27 mouse cellular contexts compared by ENCODE assay signal in genomic region chr2:153974582-153974981, GRCm38 (mm10). TPM values are rescaled to one million over a fixed set of nuclear protein-coding genes. Genes with fewer than 3 reads are reported as not detected.
A peak's percentile ranks its signal among the peaks of the same experiment; 100 is the strongest.
DNase-seq lines count a peak whose midpoint lies in the region; ATAC-seq and TF ChIP-seq lines count a peak whose summit lies in the region.
"Had no signal": no experiment of that assay in that cellular context is flagged by ENCODE, and none has a peak within 500 bp of the region (broad histone marks: within the 10 kb centered on the region; RNA-seq: fewer than 3 reads in every experiment).

Bpifa6 (plus strand) TSS chr2:153974945.

- WGBS in embryonic facial prominence, embryonic 11.5 days: 58% methylated on average over 5 of the region's 5 CpGs
- WGBS in embryonic facial prominence, embryonic 10.5 days: 63% methylated on average over 5 of the region's 5 CpGs
- 59% methylated on average over 5 of the region's 5 CpGs for WGBS in stomach, postnatal 0 days

- no peak within 1 kb of the TSS for H3K4me3 ChIP-seq in embryonic facial prominence, embryonic 11.5 days (ENCODE audit: low read depth, low read length)
- H3K4me3 ChIP-seq in embryonic facial prominence, embryonic 10.5 days: no peak within 1 kb of the TSS
- H3K4me3 ChIP-seq in stomach, postnatal 0 days (ENCODE audit: low read depth, low read length): no peak within 1 kb of the TSS

- no peak for ATAC-seq in embryonic facial prominence, embryonic 11.5 days (replicated peaks; ENCODE audit: insufficient number of reproducible peaks, low FRiP score, low TSS enrichment, low read depth)
- ATAC-seq in stomach, postnatal 0 days (ENCODE audit: low FRiP score, low TSS enrichment): peak; percentile 59; the same call in 1 of the 2 replicates
- ATAC-seq: activated CD4-positive, CD25-positive, alpha-beta regulatory T cell, adult 4 months; CD4-positive, CD25-positive, alpha-beta regulatory T cell, adult 4 months; Patski had no signal

- H3K9ac ChIP-seq in embryonic facial prominence, embryonic 11.5 days (replicated peaks; ENCODE audit: low read length): no peak within 1 kb of the TSS
- no peak within 1 kb of the TSS for H3K9ac ChIP-seq in stomach, postnatal 0 days (ENCODE audit: low read length)

- H3K9me3 ChIP-seq in embryonic facial prominence, embryonic 11.5 days (replicated peaks; ENCODE audit: control insufficient read depth, low read length): no peaks in the 10 kb centered on the region
- H3K9me3 ChIP-seq in embryonic facial prominence, embryonic 10.5 days: no peaks in the 10 kb centered on the region
- no peaks in the 10 kb centered on the region for H3K9me3 ChIP-seq in stomach, postnatal 0 days (ENCODE audit: control insufficient read depth, low read length)
- H3K9me3 ChIP-seq: G1E had no signal

- intact Hi-C loops in heart, postnatal 10 days (cut with DNase I): no loop called here
- intact Hi-C loops in gastrocnemius, postnatal 14 days (cut with DNase I; ENCODE audit: low total_unique reads): no loop called here

- TF ChIP-seq CTCF in stomach, postnatal 0 days (IDR thresholded peaks at IDR 0.05; ENCODE audit: low read depth): no peak

- TF ChIP-seq EP300 in stomach, postnatal 0 days (optimal IDR thresholded peaks at IDR 0.05): no peak

- H3K27me3 ChIP-seq in embryonic facial prominence, embryonic 11.5 days (ENCODE audit: control insufficient read depth, insufficient read depth, low read length): no peaks in the 10 kb centered on the region
- H3K27me3 ChIP-seq in embryonic facial prominence, embryonic 10.5 days (replicated peaks; ENCODE audit: low read depth, poor library complexity, severe bottlenecking): no peaks in the 10 kb centered on the region
- H3K27me3 ChIP-seq in stomach, postnatal 0 days (ENCODE audit: control insufficient read depth, insufficient read depth, low read length): no peaks in the 10 kb centered on the region

- H3K4me2 ChIP-seq in embryonic facial prominence, embryonic 11.5 days (ENCODE audit: low read depth, low read length): no peak within 1 kb of the TSS
- H3K4me2 ChIP-seq in stomach, postnatal 0 days (replicated peaks; ENCODE audit: low read depth): no peak within 1 kb of the TSS

- H3K4me1 ChIP-seq in embryonic facial prominence, embryonic 11.5 days (ENCODE audit: control insufficient read depth, insufficient read depth, low read length): no peaks in the 10 kb centered on the region
- no peaks in the 10 kb centered on the region for H3K4me1 ChIP-seq in embryonic facial prominence, embryonic 10.5 days
- H3K4me1 ChIP-seq in stomach, postnatal 0 days (replicated peaks; ENCODE audit: control insufficient read depth, insufficient read depth): no peaks in the 10 kb centered on the region

- no peak within 1 kb of the TSS for H3K27ac ChIP-seq in embryonic facial prominence, embryonic 11.5 days (replicated peaks; ENCODE audit: low read depth, low read length)
- H3K27ac ChIP-seq in embryonic facial prominence, embryonic 10.5 days (replicated peaks): no peak within 1 kb of the TSS
- H3K27ac ChIP-seq in stomach, postnatal 0 days (replicated peaks): no peak within 1 kb of the TSS

- no peaks in the 10 kb centered on the region for H3K36me3 ChIP-seq in embryonic facial prominence, embryonic 11.5 days (replicated peaks; ENCODE audit: control insufficient read depth, insufficient read depth, low read depth, low read length)
- H3K36me3 ChIP-seq in embryonic facial prominence, embryonic 10.5 days (replicated peaks): no peaks in the 10 kb centered on the region
- H3K36me3 ChIP-seq in stomach, postnatal 0 days (ENCODE audit: control insufficient read depth, insufficient read depth, low read length): no peaks in the 10 kb centered on the region
- H3K36me3 ChIP-seq: G1E had no signal

- DNase-seq in embryonic facial prominence, embryonic 11.5 days (ENCODE audit: low spot score): peak; percentile 4
- no peak for DNase-seq in embryonic facial prominence, embryonic 10.5 days (ENCODE audit: low spot score)
- peak; percentile 75 for DNase-seq in heart, adult 11 months
- no peak for DNase-seq in heart, postnatal 10 days
- DNase-seq in stomach, postnatal 0 days (ENCODE audit: low spot score): no peak
- no peak for DNase-seq in gastrocnemius, postnatal 14 days
- DNase-seq: adrenal gland, adult 2 months; adrenal gland, adult 8-10 months; adrenal gland, postnatal 10 days; adrenal gland, postnatal 14 days; adrenal gland, postnatal 25 days; adrenal gland, postnatal 36 days; B cell, adult 2 months; cerebellum, adult 11 months; cerebellum, adult 11-12 months; cerebellum, adult 18-20 months had no signal

RNA-seq across cellular contexts. Expression of gene Bpifa6, which starts in this region (rescaled TPM):
- not detected in 2 replicates for polyA plus RNA-seq in embryonic facial prominence, embryonic 11.5 days (2014; fragmentation: Nextera tagmentation; extraction: Ambion mirVana)
- not detected in 2 replicates for polyA plus RNA-seq in embryonic facial prominence, embryonic 10.5 days (2016; fragmentation: Nextera tagmentation; extraction: Ambion mirVana)
- not detected for total RNA-seq in heart, postnatal 10 days (2021)
- 1.5 and 1.6 TPM in 2 replicates for polyA plus RNA-seq in stomach, postnatal 0 days (2015; fragmentation: Nextera tagmentation; extraction: Ambion mirVana)
- total RNA-seq in gastrocnemius, postnatal 14 days (2021): not detected
- total RNA-seq: adrenal gland, adult 18-20 months; adrenal gland, adult 2 months; adrenal gland, postnatal 10 days; adrenal gland, postnatal 14 days; adrenal gland, postnatal 25 days; adrenal gland, postnatal 36 days; adrenal gland, postnatal 4 days; CH12.LX; ES-E14; G1E; MEL had no signal
- polyA plus RNA-seq: activated CD4-positive, CD25-positive, alpha-beta regulatory T cell, adult 4 months; adrenal gland, adult 2 months; brain, embryonic 14.5 days; C2C12; CD4-positive, CD25-positive, alpha-beta regulatory T cell, adult 4 months; G1E; Patski had no signal

Comparison
In these comparisons a context has a peak if more than half of its experiments do, and no peak if none do; other contexts are left out.
1. Peak in DNase-seq in embryonic facial prominence, embryonic 11.5 days; RNA of the gene not detected or under 1 TPM.